14 mouse cellular contexts compared by ENCODE assay signal in genomic region chr1:23335726-23336363, GRCm38 (mm10).
DNase-seq lines count a peak whose midpoint lies in the region; ATAC-seq and TF ChIP-seq lines count a peak whose summit lies in the region.
"Had no signal": no experiment of that assay in that cellular context is flagged by ENCODE, and none has a peak within 500 bp of the region (broad histone marks: within the 10 kb centered on the region; RNA-seq: fewer than 3 reads in every experiment).

No protein-coding gene starts in this region.

- H3K9ac ChIP-seq in liver, embryonic 13.5 days: peak overlapping the region; percentile 40
- H3K9ac ChIP-seq in intestine, postnatal 0 days (ENCODE audit: low read depth, low read length): no peak overlapping the region
- H3K9ac ChIP-seq: forebrain, embryonic 13.5 days had no signal

- H3K4me3 ChIP-seq in liver, embryonic 13.5 days (replicated peaks): peak overlapping the region; percentile 29
- H3K4me3 ChIP-seq in intestine, postnatal 0 days (ENCODE audit: low read depth, low read length): no peak overlapping the region
- H3K4me3 ChIP-seq: forebrain, embryonic 13.5 days had no signal

- peak; percentile 96 for ATAC-seq in liver, embryonic 13.5 days (ENCODE audit: low read depth)
- no peak for ATAC-seq in intestine, postnatal 0 days
- ATAC-seq: forebrain, embryonic 13.5 days had no signal

- H3K4me2 ChIP-seq in liver, embryonic 13.5 days: peak overlapping the region; percentile 67
- no peak overlapping the region for H3K4me2 ChIP-seq in intestine, postnatal 0 days (replicated peaks; ENCODE audit: low read depth)
- H3K4me2 ChIP-seq: forebrain, embryonic 13.5 days had no signal

- WGBS in liver, embryonic 13.5 days (ENCODE audit: insufficient replicate concordance): 63% methylated on average over 13 of the region's 13 CpGs
- 82% methylated on average over 13 of the region's 13 CpGs for WGBS in intestine, postnatal 0 days

- H3K9me3 ChIP-seq in liver, embryonic 13.5 days (replicated peaks): no peaks in the 10 kb centered on the region
- no peaks in the 10 kb centered on the region for H3K9me3 ChIP-seq in intestine, postnatal 0 days (ENCODE audit: control insufficient read depth)
- H3K9me3 ChIP-seq: forebrain, embryonic 13.5 days had no signal

- peak; percentile 40 for DNase-seq in spleen, adult 12 weeks (ENCODE audit: low spot score)
- DNase-seq in spleen, adult 18-20 months: no peak
- DNase-seq in c-Kit-positive CD71-positive TER-119-positive erythroid progenitor cells, embryonic 14.5 days (ENCODE audit: low spot score): peak; percentile 68
- DNase-seq in liver, embryonic 13.5 days: peak; percentile 75
- peak; percentile 7 to 55 for DNase-seq in spleen, postnatal 36 days (ENCODE audit: low spot score in 2 of 2)
- no peak for DNase-seq in gastrocnemius, adult 18-20 months (ENCODE audit: low spot score)
- DNase-seq: adrenal gland, adult 2 months; cerebellum, postnatal 14 days; heart, postnatal 14 days; lung, adult 18-20 months; retina, postnatal 1 day had no signal

- H3K36me3 ChIP-seq in liver, embryonic 13.5 days: no peaks in the 10 kb centered on the region
- no peaks in the 10 kb centered on the region for H3K36me3 ChIP-seq in intestine, postnatal 0 days (ENCODE audit: control insufficient read depth, insufficient read depth)

- H3K4me1 ChIP-seq in liver, embryonic 13.5 days (replicated peaks): peaks cover 39% of the 10 kb centered on the region
- no peaks in the 10 kb centered on the region for H3K4me1 ChIP-seq in intestine, postnatal 0 days (replicated peaks; ENCODE audit: control insufficient read depth, insufficient read depth, low read length)
- H3K4me1 ChIP-seq: forebrain, embryonic 13.5 days had no signal

- H3K27ac ChIP-seq in liver, embryonic 13.5 days: peak overlapping the region; percentile 92
- H3K27ac ChIP-seq in intestine, postnatal 0 days (ENCODE audit: low read depth, low read length): no peak overlapping the region
- H3K27ac ChIP-seq: forebrain, embryonic 13.5 days had no signal

- TF ChIP-seq CTCF in intestine, postnatal 0 days (IDR thresholded peaks at IDR 0.05; ENCODE audit: low read depth): no peak

- no peaks in the 10 kb centered on the region for H3K27me3 ChIP-seq in liver, embryonic 13.5 days
- H3K27me3 ChIP-seq in intestine, postnatal 0 days (replicated peaks; ENCODE audit: control insufficient read depth, insufficient read depth, low read length): no peaks in the 10 kb centered on the region
- H3K27me3 ChIP-seq: CH12.LX; forebrain, embryonic 13.5 days had no signal

Comparison
In these comparisons a context has a peak if more than half of its experiments do, and no peak if none do; other contexts are left out.
1. DNase-seq: peak in spleen, adult 12 weeks (single experiment), c-Kit-positive CD71-positive TER-119-positive erythroid progenitor cells, embryonic 14.5 days (single experiment), liver, embryonic 13.5 days (single experiment) and spleen, postnatal 36 days (2 of 2); none in spleen, adult 18-20 months (0 of 2) and gastrocnemius, adult 18-20 months (single experiment).